Mouse (Mus musculus) T-helper 2 cell (primary cell): ENCODE measurements at regions not wholly inside any gene's neighbourhood (a gene's known extent, or its start where the extent isn't known, plus 50 kb on each side); places are given as distances from the start of the nearest gene placed in this dataset.

ENCODE experiments used
- in situ Hi-C: fragments of 300-600 bp; cut with MboI, MseI; formaldehyde crosslinking; loops from one replicate; pipeline ENCODE4 v1.15.1; 2025; ENCODE audit warnings: high pct_unique_total_duplicates

GRCm38 (mm10) chr3:144012820-144013219, 192.2 kb downstream of the Lmo4 start:
- in situ Hi-C loops = no loop called here

- in situ Hi-C loops = no loop called here
Measured at GRCm38 (mm10) chr3:144012173-144012572, 192.8 kb downstream of the Lmo4 start.

- in situ Hi-C loops = no loop called here
Measured at GRCm38 (mm10) chr3:144011456-144012025, 193.5 kb downstream of the Lmo4 start.

- in situ Hi-C loops = no loop called here
Measured at GRCm38 (mm10) chr3:144010558-144010957, 194.5 kb downstream of the Lmo4 start.

- in situ Hi-C loops = no loop called here
Measured at GRCm38 (mm10) chr3:144007111-144007619, 197.9 kb downstream of the Lmo4 start.

GRCm38 (mm10) chr3:143997909-143998308, 207.1 kb downstream of the Lmo4 start:
- in situ Hi-C loops = no loop called here

- in situ Hi-C loops = no loop called here
Measured at GRCm38 (mm10) chr3:143995045-143995444, 210.0 kb downstream of the Lmo4 start.

GRCm38 (mm10) chr3:143988991-143989390, 216.0 kb downstream of the Lmo4 start:
- in situ Hi-C loops = no loop called here

- in situ Hi-C loops = no loop called here
Measured at GRCm38 (mm10) chr3:143988037-143988436, 217.0 kb downstream of the Lmo4 start.

GRCm38 (mm10) chr3:143986798-143987197, 218.2 kb downstream of the Lmo4 start:
- in situ Hi-C loops = no loop called here

GRCm38 (mm10) chr3:143986200-143986506, 218.9 kb downstream of the Lmo4 start:
- in situ Hi-C loops = no loop called here

- in situ Hi-C loops = no loop called here
Measured at GRCm38 (mm10) chr3:143985349-143986199, 219.4 kb downstream of the Lmo4 start.

GRCm38 (mm10) chr3:143978703-143979102, 226.3 kb downstream of the Lmo4 start:
- in situ Hi-C loops = no loop called here

GRCm38 (mm10) chr3:143977886-143978447, 227.1 kb downstream of the Lmo4 start:
- in situ Hi-C loops = no loop called here

- in situ Hi-C loops = no loop called here
Measured at GRCm38 (mm10) chr3:143973582-143973981, 231.4 kb downstream of the Lmo4 start.

- in situ Hi-C loops = no loop called here
Measured at GRCm38 (mm10) chr3:143972351-143972750, 232.7 kb downstream of the Lmo4 start.

GRCm38 (mm10) chr3:143970771-143971170, 234.2 kb downstream of the Lmo4 start:
- in situ Hi-C loops = no loop called here

- in situ Hi-C loops = no loop called here
Measured at GRCm38 (mm10) chr3:143955508-143955907, 249.5 kb downstream of the Lmo4 start.

GRCm38 (mm10) chr3:143954822-143955221, 250.2 kb downstream of the Lmo4 start:
- in situ Hi-C loops = no loop called here

GRCm38 (mm10) chr3:143952289-143952688, 252.7 kb downstream of the Lmo4 start:
- in situ Hi-C loops = no loop called here

- in situ Hi-C loops = no loop called here
Measured at GRCm38 (mm10) chr3:143949656-143950055, 255.4 kb downstream of the Lmo4 start.

GRCm38 (mm10) chr3:143949026-143949637, 255.9 kb downstream of the Lmo4 start:
- in situ Hi-C loops = no loop called here

GRCm38 (mm10) chr3:143947938-143948267, 257.1 kb downstream of the Lmo4 start:
- in situ Hi-C loops = no loop called here
